Mouse (Mus musculus): ENCODE measurements around the gene Rilpl1. TPM values are rescaled to one million over a fixed set of nuclear protein-coding genes. Genes with fewer than 3 reads are reported as not detected.

The Rilpl1 gene
- polyA plus RNA-seq, 1 experiment, result 15.2 TPM

DNA sequence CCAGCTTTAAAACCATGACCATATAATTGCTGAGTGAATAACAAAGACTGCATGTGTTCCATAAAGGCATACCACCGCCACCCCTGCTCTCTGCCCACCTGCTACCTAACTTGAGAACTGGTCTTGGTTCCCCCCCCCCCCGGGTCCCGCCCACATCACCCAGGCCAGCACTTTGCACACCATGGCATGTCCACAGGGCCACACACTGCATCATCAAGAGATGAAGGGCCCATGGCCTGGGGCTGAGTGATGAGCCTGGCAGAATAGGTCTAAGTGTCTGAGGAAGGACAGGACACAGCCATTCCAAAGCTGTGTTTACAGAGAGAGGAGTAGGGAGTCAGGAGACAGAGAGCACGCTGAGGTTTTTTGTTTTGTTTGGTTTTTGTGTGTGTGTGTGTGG lies 2.8 kb downstream of the Rilpl1 start:
- H3K36me3 ChIP-seq (ENCODE audit: control insufficient read depth, insufficient read depth), result no peaks in the 10 kb centered on the region
- no peak overlapping the region for H3ac ChIP-seq (ENCODE audit: control insufficient read depth, insufficient read length, low read depth)
- H3K4me3 ChIP-seq (ENCODE audit: insufficient read depth, poor library complexity, severe bottlenecking), result no peak overlapping the region
- no peaks in the 10 kb centered on the region for H3K79me2 ChIP-seq (ENCODE audit: control insufficient read depth, insufficient read depth)
- no peak for TF ChIP-seq USF1 (IDR thresholded peaks at IDR 0.05; ENCODE audit: low read depth)
- no peak for TF ChIP-seq MAX (IDR thresholded peaks at IDR 0.05)
- no peak for TF ChIP-seq MYOG (IDR thresholded peaks at IDR 0.05; ENCODE audit: control insufficient read depth, extremely low read depth, insufficient read length)
- no peak for TF ChIP-seq MYOD1 (IDR thresholded peaks at IDR 0.05; ENCODE audit: control insufficient read depth, insufficient read length, low read depth)
- TF ChIP-seq FOSL1 (IDR thresholded peaks at IDR 0.05; ENCODE audit: insufficient read depth, low read length, poor library complexity, severe bottlenecking), result no peak
- TF ChIP-seq CEBPB (IDR thresholded peaks at IDR 0.05; ENCODE audit: low read depth), result no peak
- no peak for TF ChIP-seq CTCF (IDR thresholded peaks at IDR 0.05; ENCODE audit: control insufficient read depth, insufficient read depth, insufficient read length)
- no peaks in the 10 kb centered on the region for H3K27me3 ChIP-seq (ENCODE audit: control insufficient read depth, insufficient read depth, insufficient read length)
- H3K79me3 ChIP-seq (ENCODE audit: low read depth), result peaks cover 2% of the 10 kb centered on the region

DNA sequence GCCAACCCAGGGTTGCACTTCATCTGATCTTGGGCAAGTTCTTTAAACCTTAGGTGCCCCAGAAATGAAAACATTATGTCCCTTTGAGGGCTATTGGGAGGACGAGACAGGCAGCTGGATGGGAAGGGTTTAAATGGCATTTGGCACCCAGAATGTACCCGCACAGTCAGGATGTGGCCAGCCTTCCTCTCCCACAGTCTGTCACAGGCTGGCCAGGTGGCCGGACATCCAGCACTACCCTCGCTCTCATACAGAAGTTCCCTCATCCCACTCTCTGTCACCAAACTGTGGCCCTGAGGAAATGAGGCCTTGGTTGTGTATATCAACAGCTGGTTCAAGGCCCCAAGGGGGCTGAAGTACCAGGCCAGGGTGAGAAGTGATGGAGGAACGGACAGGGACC lies 6.2 kb downstream of the Rilpl1 start:
- H3K27me3 ChIP-seq (ENCODE audit: control insufficient read depth, insufficient read depth, insufficient read length), result no peaks in the 10 kb centered on the region
- no peak overlapping the region for H3K4me3 ChIP-seq (ENCODE audit: insufficient read depth, poor library complexity, severe bottlenecking)
- no peaks in the 10 kb centered on the region for H3K36me3 ChIP-seq (ENCODE audit: control insufficient read depth, insufficient read depth)
- no peaks in the 10 kb centered on the region for H3K79me2 ChIP-seq (ENCODE audit: control insufficient read depth, insufficient read depth)
- no peaks in the 10 kb centered on the region for H3K79me3 ChIP-seq (ENCODE audit: low read depth)
- no peak overlapping the region for H3ac ChIP-seq (ENCODE audit: control insufficient read depth, insufficient read length, low read depth)
- TF ChIP-seq CTCF (IDR thresholded peaks at IDR 0.05; ENCODE audit: control insufficient read depth, insufficient read depth, insufficient read length) (no peak), CEBPB (IDR thresholded peaks at IDR 0.05; ENCODE audit: low read depth) (no peak), MYOG (IDR thresholded peaks at IDR 0.05; ENCODE audit: control insufficient read depth, extremely low read depth, insufficient read length) (no peak), MYOD1 (IDR thresholded peaks at IDR 0.05; ENCODE audit: control insufficient read depth, insufficient read length, low read depth) (no peak), USF1 (IDR thresholded peaks at IDR 0.05; ENCODE audit: low read depth) (no peak), FOSL1 (IDR thresholded peaks at IDR 0.05; ENCODE audit: insufficient read depth, low read length, poor library complexity, severe bottlenecking) (no peak), MAX (IDR thresholded peaks at IDR 0.05) (no peak)

DNA sequence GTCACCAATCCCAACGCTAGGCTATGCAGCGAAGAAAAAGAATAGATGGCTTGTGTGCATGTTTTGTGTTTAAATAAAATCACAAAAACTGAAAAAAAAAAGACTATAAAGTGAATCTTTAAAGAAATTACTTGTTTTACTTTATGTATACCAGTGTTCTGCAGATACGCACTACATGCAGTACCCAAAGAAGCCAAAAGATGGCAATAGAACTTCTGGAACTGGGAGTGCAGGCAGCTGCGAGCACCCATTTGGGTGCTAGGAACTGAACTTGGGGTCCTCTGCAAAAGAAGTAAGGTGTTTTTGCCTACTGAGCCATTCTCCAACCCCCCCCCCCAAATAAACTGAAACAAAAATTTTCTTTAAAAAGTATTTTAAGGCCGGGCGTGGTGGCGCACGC lies 8.2 kb downstream of the Rilpl1 start:
- no peak overlapping the region for H3K4me3 ChIP-seq (ENCODE audit: insufficient read depth, poor library complexity, severe bottlenecking)
- no peak overlapping the region for H3ac ChIP-seq (ENCODE audit: control insufficient read depth, insufficient read length, low read depth)
- no peaks in the 10 kb centered on the region for H3K79me3 ChIP-seq (ENCODE audit: low read depth)
- TF ChIP-seq MYOD1 (IDR thresholded peaks at IDR 0.05; ENCODE audit: control insufficient read depth, insufficient read length, low read depth) (no peak), CEBPB (IDR thresholded peaks at IDR 0.05; ENCODE audit: low read depth) (no peak), MAX (IDR thresholded peaks at IDR 0.05) (no peak), CTCF (IDR thresholded peaks at IDR 0.05; ENCODE audit: control insufficient read depth, insufficient read depth, insufficient read length) (no peak), USF1 (IDR thresholded peaks at IDR 0.05; ENCODE audit: low read depth) (no peak), FOSL1 (IDR thresholded peaks at IDR 0.05; ENCODE audit: insufficient read depth, low read length, poor library complexity, severe bottlenecking) (no peak), MYOG (IDR thresholded peaks at IDR 0.05; ENCODE audit: control insufficient read depth, extremely low read depth, insufficient read length) (no peak)
- no peaks in the 10 kb centered on the region for H3K36me3 ChIP-seq (ENCODE audit: control insufficient read depth, insufficient read depth)
- no peaks in the 10 kb centered on the region for H3K27me3 ChIP-seq (ENCODE audit: control insufficient read depth, insufficient read depth, insufficient read length)
- H3K79me2 ChIP-seq (ENCODE audit: control insufficient read depth, insufficient read depth), result no peaks in the 10 kb centered on the region

DNA sequence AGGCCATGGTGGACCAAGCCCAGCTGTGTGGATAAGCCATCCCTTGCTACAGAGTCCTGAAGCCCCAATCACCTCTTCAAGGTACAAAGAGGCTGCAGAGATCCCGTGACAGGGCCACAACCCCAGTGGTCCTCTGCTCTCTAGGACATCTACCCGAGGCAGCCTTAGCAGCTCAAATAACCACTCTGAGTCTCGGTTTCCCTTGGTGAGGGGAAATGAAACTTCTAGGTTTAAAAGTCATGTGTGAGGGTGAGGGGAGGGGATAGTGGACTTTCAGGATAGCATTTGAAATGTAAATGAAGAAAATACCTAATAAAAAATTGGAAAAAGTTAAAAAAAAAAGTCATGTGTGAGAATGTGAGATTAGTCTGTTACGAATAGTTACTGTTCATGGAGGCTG lies 9.6 kb downstream of the Rilpl1 start:
- Histone ChIP-seq H3K79me3 (ENCODE audit: low read depth) (no peaks in the 10 kb centered on the region), H3K36me3 (ENCODE audit: control insufficient read depth, insufficient read depth) (no peaks in the 10 kb centered on the region), H3K27me3 (ENCODE audit: control insufficient read depth, insufficient read depth, insufficient read length) (no peaks in the 10 kb centered on the region), H3ac (ENCODE audit: control insufficient read depth, insufficient read length, low read depth) (no peak overlapping the region), H3K4me3 (ENCODE audit: insufficient read depth, poor library complexity, severe bottlenecking) (no peak overlapping the region), H3K79me2 (ENCODE audit: control insufficient read depth, insufficient read depth) (no peaks in the 10 kb centered on the region)
- no peak for TF ChIP-seq FOSL1 (IDR thresholded peaks at IDR 0.05; ENCODE audit: insufficient read depth, low read length, poor library complexity, severe bottlenecking)
- no peak for TF ChIP-seq CTCF (IDR thresholded peaks at IDR 0.05; ENCODE audit: control insufficient read depth, insufficient read depth, insufficient read length)
- no peak for TF ChIP-seq CEBPB (IDR thresholded peaks at IDR 0.05; ENCODE audit: low read depth)
- TF ChIP-seq USF1 (IDR thresholded peaks at IDR 0.05; ENCODE audit: low read depth), result no peak
- no peak for TF ChIP-seq MYOD1 (IDR thresholded peaks at IDR 0.05; ENCODE audit: control insufficient read depth, insufficient read length, low read depth)
- TF ChIP-seq MYOG (IDR thresholded peaks at IDR 0.05; ENCODE audit: control insufficient read depth, extremely low read depth, insufficient read length), result no peak
- no peak for TF ChIP-seq MAX (IDR thresholded peaks at IDR 0.05)

DNA sequence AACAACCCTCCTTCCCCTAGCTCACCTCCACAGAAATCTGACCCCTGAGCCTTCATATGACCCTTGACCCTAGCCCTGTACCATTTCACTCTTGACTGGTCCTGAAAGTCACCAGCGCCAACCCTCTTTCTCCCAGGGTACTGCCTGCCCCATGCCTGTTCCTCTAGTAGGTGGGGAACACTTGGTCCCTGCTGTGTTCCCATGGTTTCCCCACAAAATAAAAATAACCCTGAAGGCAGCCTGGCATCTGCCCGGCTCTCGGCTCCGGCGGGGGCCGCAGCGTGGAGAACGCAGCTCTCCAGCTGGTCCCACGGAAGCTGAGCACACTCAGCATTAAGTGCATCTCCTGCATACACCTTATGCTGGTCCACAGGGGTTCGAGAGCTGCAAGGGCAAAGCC lies 12.5 kb downstream of the Rilpl1 start:
- no peak for TF ChIP-seq MAX (IDR thresholded peaks at IDR 0.05)
- no peak for TF ChIP-seq CEBPB (IDR thresholded peaks at IDR 0.05; ENCODE audit: low read depth)
- no peak for TF ChIP-seq USF1 (IDR thresholded peaks at IDR 0.05; ENCODE audit: low read depth)
- no peak for TF ChIP-seq MYOD1 (IDR thresholded peaks at IDR 0.05; ENCODE audit: control insufficient read depth, insufficient read length, low read depth)
- no peak for TF ChIP-seq MYOG (IDR thresholded peaks at IDR 0.05; ENCODE audit: control insufficient read depth, extremely low read depth, insufficient read length)
- no peak for TF ChIP-seq FOSL1 (IDR thresholded peaks at IDR 0.05; ENCODE audit: insufficient read depth, low read length, poor library complexity, severe bottlenecking)
- no peak for TF ChIP-seq CTCF (IDR thresholded peaks at IDR 0.05; ENCODE audit: control insufficient read depth, insufficient read depth, insufficient read length)
- peaks cover 3% of the 10 kb centered on the region for H3K36me3 ChIP-seq (ENCODE audit: control insufficient read depth, insufficient read depth)
- no peaks in the 10 kb centered on the region for H3K79me3 ChIP-seq (ENCODE audit: low read depth)
- H3K27me3 ChIP-seq (ENCODE audit: control insufficient read depth, insufficient read depth, insufficient read length), result no peaks in the 10 kb centered on the region
- no peaks in the 10 kb centered on the region for H3K79me2 ChIP-seq (ENCODE audit: control insufficient read depth, insufficient read depth)
- no peak overlapping the region for H3ac ChIP-seq (ENCODE audit: control insufficient read depth, insufficient read length, low read depth)
- no peak overlapping the region for H3K4me3 ChIP-seq (ENCODE audit: insufficient read depth, poor library complexity, severe bottlenecking)

DNA sequence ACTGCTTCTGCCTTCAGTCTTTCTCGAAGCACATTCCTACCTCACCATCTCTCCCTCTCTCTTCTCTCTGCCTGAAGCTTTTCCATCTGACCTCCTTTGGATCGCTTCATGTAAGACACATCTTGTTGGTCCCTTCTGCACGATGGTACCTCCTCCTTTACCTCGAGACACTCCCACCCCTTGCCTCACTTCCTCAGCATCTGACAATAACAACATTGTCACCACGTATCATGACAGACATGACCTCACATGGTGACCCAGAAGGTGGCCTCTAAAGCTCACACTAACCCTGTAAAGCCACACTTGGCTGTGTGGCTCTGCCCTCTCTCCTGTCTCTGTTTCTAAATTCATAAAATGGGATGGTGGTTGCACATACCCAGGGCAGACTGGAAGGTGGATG lies 15.4 kb downstream of the Rilpl1 start:
- H3K27me3 ChIP-seq (ENCODE audit: control insufficient read depth, insufficient read depth, insufficient read length), result no peaks in the 10 kb centered on the region
- no peak overlapping the region for H3K4me3 ChIP-seq (ENCODE audit: insufficient read depth, poor library complexity, severe bottlenecking)
- TF ChIP-seq FOSL1 (IDR thresholded peaks at IDR 0.05; ENCODE audit: insufficient read depth, low read length, poor library complexity, severe bottlenecking) (no peak), MYOG (IDR thresholded peaks at IDR 0.05; ENCODE audit: control insufficient read depth, extremely low read depth, insufficient read length) (no peak), USF1 (IDR thresholded peaks at IDR 0.05; ENCODE audit: low read depth) (no peak), MAX (IDR thresholded peaks at IDR 0.05) (no peak), MYOD1 (IDR thresholded peaks at IDR 0.05; ENCODE audit: control insufficient read depth, insufficient read length, low read depth) (no peak), CTCF (IDR thresholded peaks at IDR 0.05; ENCODE audit: control insufficient read depth, insufficient read depth, insufficient read length) (no peak), CEBPB (IDR thresholded peaks at IDR 0.05; ENCODE audit: low read depth) (no peak)
- H3K79me3 ChIP-seq (ENCODE audit: low read depth), result no peaks in the 10 kb centered on the region
- peaks cover 3% of the 10 kb centered on the region for H3K36me3 ChIP-seq (ENCODE audit: control insufficient read depth, insufficient read depth)
- no peaks in the 10 kb centered on the region for H3K79me2 ChIP-seq (ENCODE audit: control insufficient read depth, insufficient read depth)
- H3ac ChIP-seq (ENCODE audit: control insufficient read depth, insufficient read length, low read depth), result no peak overlapping the region

All from C2C12 (cell line).